ENCODE assay signal across 16 mouse cellular contexts in genomic region chr17:45961626-45962319, GRCm38 (mm10).
DNase-seq lines count a peak whose midpoint lies in the region; ATAC-seq and TF ChIP-seq lines count a peak whose summit lies in the region.
"Had no signal": no experiment of that assay in that cellular context is flagged by ENCODE, and none has a peak within 500 bp of the region (broad histone marks: within the 10 kb centered on the region; RNA-seq: fewer than 3 reads in every experiment).

No protein-coding gene starts in this region.

- no peak overlapping the region for H3K9ac ChIP-seq in kidney, embryonic 16.5 days (replicated peaks; ENCODE audit: low read length)
- H3K9ac ChIP-seq: intestine, embryonic 15.5 days; midbrain, embryonic 15.5 days; neural tube, embryonic 13.5 days; stomach, embryonic 15.5 days had no signal

- H3K4me2 ChIP-seq in kidney, embryonic 16.5 days (replicated peaks; ENCODE audit: low read depth, low read length) = no peak overlapping the region
- H3K4me2 ChIP-seq: intestine, embryonic 15.5 days; midbrain, embryonic 15.5 days; neural tube, embryonic 13.5 days; stomach, embryonic 15.5 days had no signal

- H3K4me1 ChIP-seq in kidney, embryonic 16.5 days (ENCODE audit: insufficient read depth, low read length) = peaks cover 27% of the 10 kb centered on the region
- H3K4me1 ChIP-seq in E14TG2a.4 (replicated peaks; ENCODE audit: low read depth, low read length) = peaks cover 57% of the 10 kb centered on the region
- H3K4me1 ChIP-seq in hindbrain, embryonic 10.5 days (replicated peaks) = peaks cover 14% of the 10 kb centered on the region
- H3K4me1 ChIP-seq: midbrain, embryonic 15.5 days; neural tube, embryonic 13.5 days had no signal

- H3K36me3 ChIP-seq in kidney, embryonic 16.5 days (ENCODE audit: insufficient read depth, low read length) = no peaks in the 10 kb centered on the region
- no peaks in the 10 kb centered on the region for H3K36me3 ChIP-seq in E14TG2a.4 (ENCODE audit: insufficient read depth, low read length)
- no peaks in the 10 kb centered on the region for H3K36me3 ChIP-seq in hindbrain, embryonic 10.5 days
- H3K36me3 ChIP-seq: intestine, embryonic 15.5 days; midbrain, embryonic 15.5 days; neural tube, embryonic 13.5 days; stomach, embryonic 15.5 days had no signal

- H3K9me3 ChIP-seq in kidney, embryonic 16.5 days (ENCODE audit: low read length) = no peaks in the 10 kb centered on the region
- no peaks in the 10 kb centered on the region for H3K9me3 ChIP-seq in E14TG2a.4 (ENCODE audit: low read length)
- H3K9me3 ChIP-seq in hindbrain, embryonic 10.5 days = no peaks in the 10 kb centered on the region
- H3K9me3 ChIP-seq: intestine, embryonic 15.5 days; midbrain, embryonic 15.5 days; neural tube, embryonic 13.5 days; stomach, embryonic 15.5 days had no signal

- no peaks in the 10 kb centered on the region for H3K27me3 ChIP-seq in kidney, embryonic 16.5 days (ENCODE audit: insufficient read depth, low read length)
- peaks cover 2% of the 10 kb centered on the region for H3K27me3 ChIP-seq in E14TG2a.4 (ENCODE audit: insufficient read depth, low read length)
- no peaks in the 10 kb centered on the region; the same call in 1 of the 2 replicates for H3K27me3 ChIP-seq in hindbrain, embryonic 10.5 days (ENCODE audit: insufficient read depth, poor library complexity, severe bottlenecking)
- H3K27me3 ChIP-seq: intestine, embryonic 15.5 days; midbrain, embryonic 15.5 days; neural tube, embryonic 13.5 days; stomach, embryonic 15.5 days had no signal

- H3K27ac ChIP-seq in kidney, embryonic 16.5 days (ENCODE audit: low read length) = peak overlapping the region; percentile 57
- H3K27ac ChIP-seq in hindbrain, embryonic 10.5 days = no peak overlapping the region
- H3K27ac ChIP-seq: intestine, embryonic 15.5 days; layer of hippocampus, adult 2 months; macrophage; midbrain, embryonic 15.5 days; neural tube, embryonic 13.5 days; stomach, embryonic 15.5 days had no signal

- TF ChIP-seq CTCF in E14TG2a.4 (conservative IDR thresholded peaks at IDR 0.05; ENCODE audit: low read length) = no peak

- WGBS in kidney, embryonic 16.5 days = 76% methylated on average over 16 of the region's 16 CpGs
- WGBS in hindbrain, embryonic 10.5 days = 85% methylated on average over 16 of the region's 16 CpGs

- DNase-seq in kidney, postnatal 10 days = no peak
- DNase-seq in R1 (ENCODE audit: low read depth, low spot score) = peak; percentile 41
- DNase-seq in adrenal gland, postnatal 10 days = peak; percentile 59
- DNase-seq in right cerebral cortex, postnatal 4 days = no peak
- no peak for DNase-seq in hindbrain, embryonic 10.5 days (ENCODE audit: low spot score)
- no peak for DNase-seq in cerebellum, postnatal 25 days
- DNase-seq: cerebellum, adult 9-10 months had no signal

- no peak overlapping the region for H3K4me3 ChIP-seq in kidney, embryonic 16.5 days (ENCODE audit: low read length)
- 0 out of 2 replicates have a peak overlapping the region, but pooled peaks have one; percentile 10 for H3K4me3 ChIP-seq in E14TG2a.4 (replicated peaks; ENCODE audit: low read length)
- H3K4me3 ChIP-seq in hindbrain, embryonic 10.5 days = no peak overlapping the region
- H3K4me3 ChIP-seq: intestine, embryonic 15.5 days; layer of hippocampus, adult 2 months; midbrain, embryonic 15.5 days; neural tube, embryonic 13.5 days; stomach, embryonic 15.5 days had no signal

- ATAC-seq in kidney, embryonic 16.5 days (ENCODE audit: low FRiP score, low TSS enrichment) = peak; percentile 36; the same call in 1 of the 2 replicates
- ATAC-seq: hindbrain, embryonic 16.5 days; intestine, embryonic 15.5 days; midbrain, embryonic 15.5 days had no signal

Comparison
In these comparisons a context has a peak if more than half of its experiments do, and no peak if none do; other contexts are left out.
1. DNase-seq: peak in R1 (single experiment) and adrenal gland, postnatal 10 days (single experiment); none in kidney, postnatal 10 days (single experiment), right cerebral cortex, postnatal 4 days (single experiment), hindbrain, embryonic 10.5 days (single experiment) and cerebellum, postnatal 25 days (0 of 2).